Mouse (Mus musculus): ENCODE data around the gene Kcmf1.

The Kcmf1 gene

DNA sequence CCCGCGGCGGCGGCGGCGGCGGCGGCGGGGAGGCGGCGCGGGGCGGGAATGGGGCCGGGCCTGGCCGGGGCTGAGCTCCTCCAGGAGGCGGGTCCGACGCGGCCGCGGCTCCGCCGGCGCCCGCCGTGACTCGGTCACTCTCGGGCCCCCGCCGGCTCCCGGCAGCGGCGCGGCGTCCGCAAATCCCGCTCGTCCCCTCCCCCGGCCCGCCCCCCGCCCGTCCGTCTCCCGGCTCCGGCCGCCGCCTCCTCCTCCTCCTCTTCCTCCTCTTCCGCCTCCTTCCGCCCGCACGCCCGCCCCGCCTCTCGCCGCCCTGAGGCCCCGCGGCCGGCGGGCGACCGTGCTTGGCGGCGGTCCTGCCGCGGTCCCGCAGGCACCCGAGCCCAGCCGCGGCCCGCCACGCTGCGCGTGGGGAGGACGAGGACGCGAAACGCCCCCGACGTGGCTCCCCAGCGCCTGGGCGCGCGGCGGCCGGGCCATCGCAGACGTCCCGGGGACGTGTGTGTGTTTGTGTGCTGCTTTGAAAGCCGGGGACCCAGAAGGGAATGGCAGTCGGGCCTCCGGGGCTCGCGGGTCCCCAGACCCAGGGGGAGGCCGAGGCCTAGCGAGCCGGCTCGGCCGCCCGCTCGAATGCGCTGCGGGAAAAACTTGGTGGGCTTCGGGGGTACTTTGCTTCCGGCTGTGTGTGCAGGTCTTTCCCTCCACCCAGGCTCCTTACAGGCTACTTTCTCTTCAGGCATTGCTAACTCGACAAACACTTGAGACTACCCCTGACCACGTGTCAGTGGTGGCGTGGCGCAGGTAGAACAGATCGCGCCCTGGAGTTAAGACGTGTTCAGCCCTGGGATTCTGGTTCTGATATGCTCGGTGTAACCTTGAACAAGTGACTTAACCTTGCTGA is at the start of gene Kcmf1:
TSS of gene Kcmf1 (minus strand) at position 199 of the 901 bp plus-strand sequence.
- peak; percentile 70 for DNase-seq (ENCODE audit: low spot score)

DNA sequence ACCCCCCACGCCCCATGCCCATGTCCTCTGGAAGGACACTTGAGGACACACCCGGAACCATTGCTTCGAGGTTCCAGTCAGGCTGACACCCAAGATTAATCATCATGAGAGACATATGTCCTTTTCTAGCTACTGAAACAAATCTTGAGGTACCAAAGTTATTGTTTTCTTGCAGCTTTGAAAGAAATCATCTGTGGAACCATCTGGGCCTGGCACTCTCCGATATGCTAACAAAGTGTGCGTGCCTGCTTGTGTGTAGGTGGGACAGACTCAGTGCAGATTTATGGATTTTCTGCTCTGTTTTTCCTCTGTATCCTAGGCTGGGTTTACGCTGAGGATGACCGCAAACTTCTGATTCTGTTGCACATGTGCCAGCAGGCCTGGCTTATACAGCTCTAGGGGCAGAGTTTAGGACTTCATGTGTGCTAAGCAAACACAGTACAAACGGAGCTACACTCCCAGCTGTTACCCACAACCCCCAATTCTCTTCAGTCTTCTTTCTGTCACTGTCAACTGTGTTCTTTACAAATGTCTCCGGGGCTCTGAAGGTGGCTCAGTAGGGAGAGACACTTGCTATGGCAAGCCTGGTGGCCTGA is 49.5 kb upstream of the Kcmf1 start:
- no peak for DNase-seq (ENCODE audit: low spot score)

DNA sequence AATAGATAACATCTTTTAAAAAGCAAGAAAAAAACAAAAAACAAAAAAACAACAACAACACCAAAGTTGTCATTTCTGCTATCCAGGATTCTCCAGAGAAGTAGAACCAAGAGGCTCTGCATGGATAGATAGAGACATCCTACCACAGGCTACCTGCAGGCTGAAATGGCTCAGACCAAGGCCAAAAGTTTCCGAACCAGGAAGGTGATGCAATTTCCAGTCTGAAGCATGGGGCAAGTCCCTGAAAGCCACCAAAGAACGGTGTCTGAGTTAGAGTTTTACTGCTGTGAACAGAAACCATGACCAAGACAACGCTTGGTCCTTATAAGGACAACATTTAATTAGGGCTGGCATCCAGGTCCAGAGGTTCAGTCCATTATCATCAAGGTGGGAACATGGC is 48.6 kb upstream of the Kcmf1 start:
- no peak for DNase-seq (ENCODE audit: low spot score)

DNA sequence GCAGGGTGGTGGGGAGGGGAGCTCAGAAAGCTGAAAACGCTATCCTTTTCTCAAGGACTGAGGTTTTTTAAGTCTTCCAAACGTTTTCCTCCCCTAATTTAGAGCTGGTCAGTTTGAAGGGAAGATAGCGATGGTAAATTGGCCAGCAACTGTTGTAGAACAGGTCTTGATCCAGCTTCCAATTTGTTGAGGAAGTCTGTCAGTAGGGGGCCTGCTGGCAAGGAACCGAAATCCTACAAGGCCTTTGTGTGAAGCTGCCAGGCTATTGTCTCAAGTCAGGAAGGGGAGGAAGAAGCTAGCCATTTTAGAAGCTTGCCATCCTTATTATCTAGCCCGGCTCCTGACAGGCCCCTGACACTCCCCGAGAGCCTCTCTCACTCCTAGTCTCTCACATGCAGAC is 48.2 kb upstream of the Kcmf1 start:
- no peak for DNase-seq (ENCODE audit: low spot score)

DNA sequence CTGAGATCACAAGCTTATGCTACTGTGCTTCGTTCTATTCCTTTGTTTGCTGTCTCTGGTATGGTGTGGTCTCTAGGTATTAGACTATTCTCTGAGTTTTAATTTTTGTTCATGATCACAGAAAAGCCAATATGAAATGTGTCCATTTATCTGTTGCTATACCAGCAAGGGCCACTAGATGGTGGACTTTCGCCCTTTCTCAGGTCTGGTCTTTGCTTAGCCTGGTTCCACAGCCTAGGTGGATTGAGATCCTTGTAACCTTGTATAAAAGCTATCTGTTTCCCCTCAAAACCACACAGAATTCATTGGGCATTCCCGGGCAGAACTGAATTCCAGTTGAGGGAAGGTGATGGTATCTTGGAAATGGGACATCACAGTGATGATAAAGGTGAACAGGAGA is 40.7 kb upstream of the Kcmf1 start:
- peak; percentile 86 for DNase-seq (ENCODE audit: low spot score)

DNA sequence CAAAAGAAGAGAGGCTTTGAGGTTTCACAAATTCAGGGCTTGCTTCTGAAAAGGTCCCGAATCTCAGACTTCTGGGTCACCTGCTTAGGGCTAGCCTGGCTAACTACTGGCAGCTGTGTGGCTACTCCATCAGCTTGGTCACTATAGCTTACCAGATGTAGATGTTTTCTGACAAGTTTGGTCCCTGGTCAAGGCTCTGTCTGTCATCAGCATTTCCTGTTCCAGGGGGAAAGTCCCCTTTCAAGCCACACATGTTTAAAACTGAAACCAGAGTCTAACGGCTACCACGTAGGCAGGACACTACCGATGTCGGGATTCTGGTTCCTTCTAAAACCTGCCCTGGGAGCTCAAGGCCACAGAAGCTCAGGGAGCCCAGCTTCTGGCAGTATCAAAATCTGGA is 38.1 kb upstream of the Kcmf1 start:
- no peak for DNase-seq (ENCODE audit: low spot score)

DNA sequence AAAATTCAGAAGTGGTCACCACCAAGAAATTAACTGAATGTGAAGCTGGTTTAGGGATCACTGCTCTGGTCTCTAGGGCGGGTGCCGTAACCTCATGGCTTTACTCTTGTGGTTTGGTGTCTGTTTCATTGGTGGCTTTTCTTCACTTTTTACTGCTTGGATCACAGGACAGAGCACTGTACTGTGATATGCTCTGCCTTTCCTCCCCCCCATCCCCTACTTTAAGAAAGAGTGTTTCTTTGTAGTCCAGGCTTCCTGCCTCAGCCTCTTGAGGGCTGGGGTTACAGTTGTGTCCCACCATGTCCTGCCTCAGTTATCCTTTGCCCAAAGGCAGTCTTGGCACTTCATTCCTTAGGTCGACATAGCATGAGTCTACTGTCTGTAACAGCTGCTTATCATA is 37.7 kb upstream of the Kcmf1 start:
- no peak for DNase-seq (ENCODE audit: low spot score)

DNA sequence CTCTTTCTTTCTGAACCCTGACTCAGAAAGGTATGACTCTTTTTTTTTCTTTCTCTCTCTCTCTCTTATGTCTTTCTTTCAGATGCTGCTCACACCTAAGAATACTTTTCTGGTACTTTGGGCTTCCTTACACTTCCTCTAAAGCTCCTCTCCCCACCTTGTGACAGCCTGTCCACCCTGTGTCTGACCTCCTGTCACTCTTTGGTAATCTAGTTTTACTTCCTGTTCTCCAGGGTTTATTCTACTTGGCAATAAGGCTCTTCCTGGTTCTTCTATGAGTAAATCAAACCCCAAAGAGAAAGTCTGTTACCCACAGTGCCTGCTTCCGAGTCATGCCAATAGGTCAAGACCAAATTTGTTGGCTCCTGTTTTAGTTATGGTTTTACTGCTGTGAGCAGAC is 33.2 kb upstream of the Kcmf1 start:
- DNase-seq (ENCODE audit: low spot score), result no peak

DNA sequence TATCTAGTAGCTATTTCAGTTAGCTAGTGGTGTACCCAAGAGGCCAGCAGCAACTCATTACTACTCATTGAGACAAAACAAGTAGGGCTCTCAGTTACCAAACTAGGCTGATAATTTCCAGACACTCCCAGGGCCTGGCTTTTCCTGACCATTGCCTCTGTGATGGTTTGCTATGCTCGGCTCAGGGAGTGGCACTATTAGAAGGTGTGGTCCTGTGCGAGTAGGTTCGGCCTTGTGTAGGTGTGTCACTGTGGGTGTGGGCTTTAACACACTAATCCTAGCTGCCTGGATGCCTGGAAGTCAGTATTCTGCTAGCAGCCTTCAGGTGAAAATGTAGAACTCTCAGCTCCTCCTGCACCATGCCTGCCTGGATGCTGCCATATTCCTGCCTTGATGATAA is 31.8 kb upstream of the Kcmf1 start:
- DNase-seq (ENCODE audit: low spot score), result no peak

DNA sequence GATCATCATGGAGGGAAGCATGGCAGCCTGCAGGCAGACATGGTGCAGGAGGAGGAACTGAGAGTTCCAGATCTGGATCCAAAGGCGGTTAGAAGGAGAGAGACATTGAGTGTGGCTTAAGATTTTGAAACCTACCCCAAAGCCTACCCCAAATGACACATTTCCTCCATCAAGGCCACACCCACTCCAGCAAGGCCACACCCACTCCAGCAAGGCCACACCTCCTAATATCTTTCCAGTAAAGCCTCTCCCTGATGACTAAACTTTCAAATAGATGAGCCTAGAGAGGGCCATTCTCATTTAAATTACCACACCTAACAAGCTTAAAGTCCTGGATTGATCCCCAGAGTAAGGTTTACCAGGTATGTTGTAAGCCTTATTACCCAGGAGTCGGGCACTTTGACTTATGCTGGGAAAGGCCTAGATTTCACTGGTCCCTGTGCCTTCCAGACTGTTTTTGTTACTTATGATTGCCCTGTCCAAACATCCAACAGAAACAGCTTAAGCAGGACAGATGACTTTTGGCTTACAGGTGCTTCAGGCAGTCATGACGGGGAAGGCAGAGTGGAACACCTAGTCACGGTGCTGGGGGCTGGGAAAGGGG is 30.1 kb upstream of the Kcmf1 start:
- no peak for DNase-seq (ENCODE audit: low spot score)

DNA sequence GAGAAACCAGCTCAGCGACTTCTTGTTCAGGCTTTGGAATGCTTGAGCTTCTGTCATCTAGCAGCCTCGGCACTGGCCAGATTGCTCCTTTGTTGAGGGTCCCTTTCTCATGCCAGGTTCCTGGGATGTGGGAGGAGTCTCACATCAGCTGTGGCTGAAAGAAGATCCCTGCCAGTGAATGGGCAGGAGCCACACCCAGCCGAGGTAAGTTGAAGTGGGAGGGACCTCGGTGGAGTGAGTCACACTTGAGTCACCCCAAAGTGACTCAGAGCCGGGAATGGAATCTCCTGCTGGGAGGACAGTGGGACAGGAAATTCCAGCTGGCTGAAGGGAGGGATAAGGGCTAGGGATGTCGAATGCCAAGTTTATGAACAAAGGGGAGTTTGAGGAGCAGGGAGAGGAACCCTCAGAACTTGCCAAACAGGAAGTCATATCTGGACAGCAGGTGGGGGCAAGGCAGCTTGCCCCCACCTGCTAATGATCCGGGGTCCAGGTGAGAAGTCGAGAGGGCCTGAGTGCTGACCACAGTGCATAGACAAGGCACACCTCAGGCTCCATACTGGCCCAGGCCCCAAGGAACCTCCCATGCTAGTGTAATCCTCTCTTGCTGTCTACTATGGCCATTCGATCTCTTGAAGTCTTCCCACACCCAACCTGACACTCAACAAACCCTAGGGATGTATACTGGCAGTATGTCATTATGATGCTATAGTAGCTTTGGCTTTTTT is 27.1 kb upstream of the Kcmf1 start:
- peak; percentile 39 for DNase-seq (ENCODE audit: low spot score)

DNA sequence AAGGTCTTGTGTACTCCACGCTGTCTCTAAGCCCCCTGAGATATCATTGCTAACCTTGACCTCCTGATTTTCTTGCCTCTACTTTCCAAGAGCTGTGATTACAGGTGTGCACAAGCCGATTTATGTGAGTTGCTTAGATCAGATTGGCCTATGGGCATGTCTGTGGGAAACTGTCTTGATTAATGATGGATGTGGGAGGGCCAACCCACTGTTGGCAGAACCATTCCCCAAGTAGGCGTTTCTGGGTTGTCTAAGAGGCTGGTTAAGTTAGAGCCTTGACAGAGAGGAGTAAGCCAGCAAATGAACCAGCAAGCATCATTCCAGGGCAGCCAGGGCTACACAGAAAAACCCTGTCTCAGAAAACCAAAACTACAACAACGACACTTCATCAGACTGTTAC is 26.3 kb upstream of the Kcmf1 start:
- no peak for DNase-seq (ENCODE audit: low spot score)

DNA sequence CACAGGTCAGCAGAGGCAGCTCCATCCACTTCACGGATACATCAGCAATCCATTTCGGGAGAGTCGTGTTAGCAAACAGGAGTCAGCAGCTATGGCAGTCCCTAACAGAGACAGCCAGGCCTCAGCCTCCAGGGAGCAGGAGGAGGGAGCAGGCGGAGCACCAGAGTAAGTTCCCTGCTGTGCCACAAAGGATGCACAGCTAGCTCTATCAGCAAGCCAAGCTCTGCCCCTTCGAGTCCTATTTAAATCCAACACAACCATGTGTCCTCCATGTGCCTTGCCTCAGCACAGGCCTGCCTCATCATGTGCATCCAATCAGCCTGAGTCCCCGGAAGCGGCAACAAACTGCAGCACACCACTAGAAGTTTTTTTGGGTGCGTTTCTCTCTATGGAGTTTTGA is 23.6 kb upstream of the Kcmf1 start:
- no peak for DNase-seq (ENCODE audit: low spot score)

DNA sequence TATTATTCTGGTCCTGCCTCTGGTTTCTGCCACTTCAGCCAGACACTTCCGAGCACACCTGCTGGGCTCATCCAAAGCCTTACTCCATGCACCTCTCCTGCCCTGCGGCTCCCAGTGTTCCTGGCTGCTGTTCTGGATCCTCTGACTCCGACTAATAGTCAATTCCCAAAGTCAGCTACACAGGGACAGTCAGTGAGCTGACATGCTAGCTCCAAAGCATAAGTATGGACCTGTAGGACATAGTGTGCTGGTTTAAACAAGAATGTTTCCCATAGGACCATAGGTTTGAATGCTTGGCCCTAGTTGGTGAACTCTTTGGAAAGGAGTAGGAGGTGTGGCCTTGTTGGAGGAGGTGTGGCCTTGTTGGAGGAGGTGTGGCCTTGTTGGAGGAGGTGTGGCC is 21.3 kb upstream of the Kcmf1 start:
- DNase-seq (ENCODE audit: low spot score), result no peak

DNA sequence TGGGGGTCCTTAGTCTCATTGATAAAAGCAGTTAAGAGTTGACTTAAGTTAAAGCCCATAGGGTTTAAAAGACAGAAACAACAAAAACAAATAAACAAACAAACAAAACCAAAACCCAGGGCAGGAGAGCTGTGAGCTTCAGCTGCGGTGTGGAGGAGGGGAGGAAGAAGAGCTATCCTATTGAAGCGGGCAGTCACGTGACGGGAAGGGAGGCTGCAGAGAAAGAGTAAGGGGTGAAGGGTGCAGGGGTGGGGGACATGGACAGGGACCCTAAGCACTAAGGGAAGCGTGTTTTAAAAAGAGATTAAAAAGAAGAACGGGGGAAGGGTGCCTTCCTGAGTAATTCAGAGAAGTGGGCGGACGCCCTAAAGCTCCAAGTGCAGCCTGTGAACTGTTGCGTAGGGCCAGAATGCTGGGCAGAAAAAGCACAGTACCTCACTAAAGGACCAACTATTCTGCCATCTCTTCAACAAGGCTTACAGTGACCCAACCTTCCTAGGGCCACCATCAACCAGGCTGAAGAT is 18.8 kb upstream of the Kcmf1 start:
- no peak for DNase-seq (ENCODE audit: low spot score)

DNA sequence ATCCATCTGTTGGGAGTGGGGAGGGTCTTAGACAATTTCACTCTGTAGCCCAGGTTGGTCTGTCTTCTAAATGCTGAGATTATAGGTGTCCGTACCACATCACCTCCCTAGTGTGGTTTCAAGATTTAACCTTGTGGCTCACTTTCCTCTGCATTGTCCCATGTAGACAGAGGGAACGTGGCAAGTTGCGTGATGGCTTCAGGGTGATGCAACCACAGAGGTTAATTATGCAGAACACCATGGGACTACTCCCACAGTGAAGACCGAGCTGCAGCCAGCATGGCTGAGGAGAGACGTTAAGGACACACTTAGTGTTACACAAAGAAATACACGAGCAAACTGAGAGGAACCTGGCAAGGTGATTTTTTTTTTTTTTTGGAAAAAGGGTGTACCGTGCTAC is 16.6 kb upstream of the Kcmf1 start:
- no peak for DNase-seq (ENCODE audit: low spot score)

DNA sequence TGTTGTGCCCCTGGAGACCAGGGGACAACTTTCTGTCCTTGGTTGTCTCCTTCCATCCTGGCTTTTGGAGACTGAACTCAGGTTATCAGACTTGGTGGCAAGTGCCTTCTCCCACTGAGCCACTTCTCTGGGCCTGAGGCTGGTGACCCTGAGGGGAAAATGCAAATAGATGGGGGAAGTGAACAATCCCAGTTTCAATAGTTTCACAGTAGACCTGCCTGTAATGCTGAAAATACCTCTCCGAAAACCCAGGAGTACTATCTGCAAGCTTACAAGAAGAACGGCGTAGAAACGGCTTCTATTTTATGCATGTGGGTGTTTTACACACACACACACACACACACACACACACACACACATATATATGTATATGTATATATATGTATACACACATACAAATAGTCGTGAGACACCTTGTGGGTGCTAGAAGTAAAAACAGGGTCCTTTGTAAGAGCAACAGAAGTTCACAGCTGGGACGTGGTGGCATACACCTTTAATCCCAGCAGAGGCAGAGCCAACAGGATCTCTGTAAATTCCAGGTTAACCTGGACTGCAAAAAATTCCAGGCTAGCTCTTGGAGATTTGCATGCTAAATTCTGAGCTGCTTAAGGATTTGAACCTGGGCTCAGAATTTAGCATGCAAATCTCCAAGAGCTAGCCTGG is 14.4 kb upstream of the Kcmf1 start:
- no peak for DNase-seq (ENCODE audit: low spot score)

DNA sequence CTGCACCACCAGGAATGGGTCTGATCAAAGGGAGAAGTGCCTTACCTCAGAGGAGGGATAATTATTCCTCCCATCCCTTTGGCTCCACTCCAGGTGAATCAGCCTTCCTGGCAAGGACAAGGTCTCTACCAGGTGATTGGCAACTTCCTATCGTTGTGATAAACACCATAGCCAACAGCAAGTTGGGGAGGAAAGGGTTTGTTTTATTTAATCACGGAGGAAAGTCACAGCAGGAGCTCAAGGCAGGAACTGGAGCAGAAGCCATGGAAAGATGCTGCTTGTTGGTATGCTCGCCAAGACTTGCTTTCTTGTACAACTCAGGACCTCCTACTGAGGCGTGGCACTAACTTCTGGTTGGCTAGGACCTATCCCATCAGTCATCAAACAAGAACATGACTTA is 11.5 kb upstream of the Kcmf1 start:
- no peak for DNase-seq (ENCODE audit: low spot score)

DNA sequence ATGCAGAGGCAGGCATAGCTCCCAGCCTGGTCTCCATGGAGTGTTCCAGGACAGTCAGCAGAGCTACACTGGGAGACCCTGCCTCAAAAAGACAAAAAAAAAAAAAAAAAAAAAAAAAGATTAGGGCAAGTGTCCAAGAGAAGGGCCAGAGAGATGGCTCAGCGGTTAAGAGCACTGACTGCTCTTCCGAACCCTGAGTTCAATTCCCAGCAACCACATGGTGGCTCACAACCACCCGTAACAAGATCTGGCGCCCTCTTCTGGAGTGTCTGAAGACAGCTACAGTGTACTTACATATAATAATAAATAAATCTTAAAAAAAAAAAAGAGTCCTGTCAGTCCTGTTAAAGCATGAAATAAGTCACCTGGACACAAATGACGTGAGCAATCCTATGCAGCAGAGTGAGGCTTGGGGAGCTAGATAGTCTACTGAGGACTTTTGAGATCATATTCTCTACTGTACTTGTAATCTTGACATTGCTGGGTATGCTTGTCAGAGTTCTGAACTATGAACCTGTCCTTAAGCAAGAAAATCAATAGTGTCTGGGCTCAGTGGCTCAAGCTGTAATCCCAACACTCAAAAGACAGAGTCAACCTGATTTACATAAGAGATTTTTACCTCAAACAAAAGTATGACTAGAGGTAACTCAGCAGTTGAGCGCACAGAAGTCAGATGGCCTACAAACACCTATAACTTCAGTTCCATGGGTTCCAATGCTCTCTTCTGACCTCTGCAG is 2.6 kb upstream of the Kcmf1 start:
- DNase-seq (ENCODE audit: low spot score), result no peak

DNA sequence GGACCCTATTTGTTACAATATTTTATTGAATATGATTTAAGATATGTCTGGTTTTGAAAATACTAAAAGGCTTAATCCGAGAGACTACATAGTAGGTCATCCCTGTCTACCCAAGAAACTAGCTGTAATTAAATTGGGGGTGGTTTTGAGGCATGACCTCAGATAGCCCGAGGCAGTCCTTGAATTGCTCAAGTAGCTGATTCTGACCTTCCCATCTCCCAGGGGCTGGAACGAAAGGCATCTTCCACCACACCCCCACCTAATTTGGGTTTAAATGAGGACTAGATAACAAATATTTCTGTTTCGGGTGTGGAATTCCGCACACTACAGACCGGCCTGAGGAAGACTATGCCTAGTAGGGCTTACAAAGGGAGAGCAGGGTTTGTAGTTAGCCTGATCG is 1.2 kb upstream of the Kcmf1 start:
- no peak for DNase-seq (ENCODE audit: low spot score)

DNA sequence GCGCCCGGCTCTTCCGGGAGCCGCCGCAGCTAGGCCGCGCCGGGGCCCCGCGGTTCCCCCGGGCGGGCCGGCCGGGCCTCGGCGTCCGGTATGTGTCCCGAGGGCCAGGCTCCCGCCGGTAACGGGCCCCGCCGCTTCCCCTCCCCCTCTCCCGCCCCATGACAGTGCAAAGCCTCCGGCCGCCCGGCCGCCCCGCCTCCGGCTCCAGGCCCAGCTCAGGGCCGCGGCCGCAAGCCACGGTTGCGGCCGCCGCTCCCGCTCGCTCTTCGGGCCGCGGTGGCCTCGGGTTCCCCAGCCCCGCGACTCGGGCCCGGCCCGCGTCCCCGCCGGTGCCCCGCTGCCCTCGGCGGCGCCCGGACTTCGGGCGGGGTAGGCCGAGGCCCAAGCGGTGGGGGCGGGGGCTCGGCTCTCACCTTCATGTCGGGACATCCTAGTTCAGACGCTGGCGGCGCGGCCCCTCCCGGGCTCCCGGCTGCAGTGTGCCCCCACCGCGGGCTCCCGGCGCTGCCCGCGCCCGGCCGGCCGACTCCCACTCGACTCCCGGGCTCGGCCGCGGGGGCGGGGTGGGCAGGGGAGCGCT is 488 bp downstream of the Kcmf1 start:
- peak; percentile 57 for DNase-seq (ENCODE audit: low spot score)

All from adipocyte (in vitro differentiated cells).